Mouse (Mus musculus): ENCODE results near the gene Calml4. TPM values are rescaled to one million over a fixed set of nuclear protein-coding genes. Genes with fewer than 3 reads are reported as not detected.
"Not testable (repeated sequence)": the region's sequence is repeated elsewhere in the genome, so short reads cannot be mapped to it uniquely, and the experiment has no call there.

Gene Calml4
- polyA plus RNA-seq, 1 experiment from 2014 or later = 0.88 TPM

GRCm38 (mm10) chr9:62817099-62817571 lies 40.7 kb upstream of the Calml4 start:
- Histone ChIP-seq H3K4me3 (ENCODE audit: low read depth, low read length) (no peak overlapping the region), H3K9me3 (replicated peaks; ENCODE audit: control insufficient read depth, low read length) (no peaks in the 10 kb centered on the region), H3K9ac (replicated peaks; ENCODE audit: low read length) (no peak overlapping the region), H3K27ac (replicated peaks; ENCODE audit: low read depth, low read length) (no peak overlapping the region), H3K4me1 (ENCODE audit: control insufficient read depth, insufficient read depth, low read length) (no peaks in the 10 kb centered on the region), H3K27me3 (ENCODE audit: control insufficient read depth, insufficient read depth, low read length) (no peaks in the 10 kb centered on the region), H3K4me2 (ENCODE audit: low read depth, low read length) (no peak overlapping the region), H3K36me3 (replicated peaks; ENCODE audit: control insufficient read depth, insufficient read depth, low read depth, low read length) (no peaks in the 10 kb centered on the region)
- no peak for DNase-seq (ENCODE audit: low spot score)
- 62% methylated on average over 12 of the region's 12 CpGs for WGBS
- no peak for ATAC-seq (replicated peaks; ENCODE audit: insufficient number of reproducible peaks, low FRiP score, low TSS enrichment, low read depth)

DNA sequence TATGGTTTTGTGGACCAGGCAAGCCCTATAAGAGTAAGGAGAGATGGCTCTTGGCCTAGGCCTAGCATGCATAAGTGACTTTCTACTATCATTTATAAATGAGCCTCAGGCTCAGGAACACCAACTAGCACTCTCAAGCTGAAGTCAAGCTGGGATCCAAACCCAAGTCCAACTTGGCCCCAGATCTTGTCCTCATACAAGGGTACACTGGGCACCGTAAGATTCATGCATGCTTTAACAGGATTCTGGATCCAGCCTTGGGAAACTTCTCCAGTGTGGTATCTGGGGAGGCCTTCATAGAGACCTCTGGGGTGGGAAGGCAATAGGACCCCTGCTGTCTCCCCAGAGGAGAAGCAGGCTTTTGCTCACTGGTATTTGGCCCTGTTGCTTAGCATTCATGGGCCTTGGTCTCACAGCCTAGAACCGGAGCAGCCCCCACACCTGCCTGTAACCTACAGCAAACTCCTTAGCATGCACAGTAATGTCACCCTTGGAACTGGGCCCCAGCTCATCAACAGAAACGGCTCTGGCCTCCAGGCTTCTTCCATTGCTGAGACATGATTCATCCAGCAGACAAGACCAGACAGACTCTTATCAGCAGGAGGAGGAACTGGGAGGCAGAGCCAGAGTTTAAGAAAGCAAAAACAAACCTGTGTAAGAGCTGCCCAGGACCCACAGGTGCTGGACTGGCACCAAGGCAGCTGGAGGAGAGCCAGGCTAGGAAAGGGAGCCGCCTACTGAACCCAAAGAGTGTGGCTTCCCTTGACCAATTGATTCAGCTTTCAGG lies 39.9 kb upstream of the Calml4 start:
- H3K36me3 ChIP-seq (replicated peaks; ENCODE audit: control insufficient read depth, insufficient read depth, low read depth, low read length) = no peaks in the 10 kb centered on the region
- no peak overlapping the region for H3K4me3 ChIP-seq (ENCODE audit: low read depth, low read length)
- ATAC-seq (replicated peaks; ENCODE audit: insufficient number of reproducible peaks, low FRiP score, low TSS enrichment, low read depth) (no peak), DNase-seq (ENCODE audit: low spot score) (no peak)
- no peak overlapping the region for H3K4me2 ChIP-seq (ENCODE audit: low read depth, low read length)
- no peak overlapping the region for H3K27ac ChIP-seq (replicated peaks; ENCODE audit: low read depth, low read length)
- WGBS = 77% methylated on average over 4 of the region's 4 CpGs
- H3K4me1 ChIP-seq (ENCODE audit: control insufficient read depth, insufficient read depth, low read length) = no peaks in the 10 kb centered on the region
- no peaks in the 10 kb centered on the region for H3K27me3 ChIP-seq (ENCODE audit: control insufficient read depth, insufficient read depth, low read length)
- no peak overlapping the region for H3K9ac ChIP-seq (replicated peaks; ENCODE audit: low read length)
- H3K9me3 ChIP-seq (replicated peaks; ENCODE audit: control insufficient read depth, low read length) = no peaks in the 10 kb centered on the region

GRCm38 (mm10) chr9:62819494-62819893 lies 38.4 kb upstream of the Calml4 start:
- H3K36me3 ChIP-seq (replicated peaks; ENCODE audit: control insufficient read depth, insufficient read depth, low read depth, low read length) = no peaks in the 10 kb centered on the region
- WGBS = 83% methylated on average over 3 of the region's 3 CpGs

DNA sequence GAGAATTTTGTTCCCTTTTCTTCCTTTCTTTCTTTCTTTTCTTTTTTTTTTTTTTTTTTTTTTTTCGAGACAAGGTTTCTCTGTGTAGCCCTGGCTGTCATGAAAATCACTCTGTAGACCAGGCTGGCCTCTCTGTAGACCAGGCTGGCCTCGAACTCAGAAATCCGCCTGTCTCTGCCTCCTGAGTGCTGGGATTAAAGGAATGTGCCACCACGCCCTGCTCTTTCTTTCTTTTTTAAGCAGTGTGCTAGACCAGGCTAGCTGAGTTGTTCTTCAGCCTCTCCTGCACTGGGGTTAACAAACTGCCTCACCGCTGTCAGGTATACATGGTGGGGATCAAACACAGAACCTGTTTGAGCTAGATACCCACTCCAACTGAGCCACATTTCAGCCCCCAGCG lies 38.0 kb upstream of the Calml4 start:
- H3K4me1 ChIP-seq (ENCODE audit: control insufficient read depth, insufficient read depth, low read length); H3K27me3 ChIP-seq (ENCODE audit: control insufficient read depth, insufficient read depth, low read length); DNase-seq (ENCODE audit: low spot score); H3K9me3 ChIP-seq (replicated peaks; ENCODE audit: control insufficient read depth, low read length); ATAC-seq (replicated peaks; ENCODE audit: insufficient number of reproducible peaks, low FRiP score, low TSS enrichment, low read depth); H3K4me2 ChIP-seq (ENCODE audit: low read depth, low read length); H3K4me3 ChIP-seq (ENCODE audit: low read depth, low read length); H3K36me3 ChIP-seq (replicated peaks; ENCODE audit: control insufficient read depth, insufficient read depth, low read depth, low read length); H3K27ac ChIP-seq (replicated peaks; ENCODE audit: low read depth, low read length); H3K9ac ChIP-seq (replicated peaks; ENCODE audit: low read length): not testable (repeated sequence)
- WGBS = 90% methylated on average over 6 of the region's 6 CpGs

More at GRCm38 (mm10) chr9:62819494-62819893, 38.4 kb upstream of the Calml4 start:
- no peak overlapping the region for H3K27ac ChIP-seq (replicated peaks; ENCODE audit: low read depth, low read length)
- no peaks in the 10 kb centered on the region for H3K9me3 ChIP-seq (replicated peaks; ENCODE audit: control insufficient read depth, low read length)
- H3K4me3 ChIP-seq (ENCODE audit: low read depth, low read length) = no peak overlapping the region
- DNase-seq (ENCODE audit: low spot score) = no peak
- H3K4me2 ChIP-seq (ENCODE audit: low read depth, low read length) = no peak overlapping the region
- H3K9ac ChIP-seq (replicated peaks; ENCODE audit: low read length) = no peak overlapping the region
- no peak for ATAC-seq (replicated peaks; ENCODE audit: insufficient number of reproducible peaks, low FRiP score, low TSS enrichment, low read depth)
- no peaks in the 10 kb centered on the region for H3K27me3 ChIP-seq (ENCODE audit: control insufficient read depth, insufficient read depth, low read length)
- H3K4me1 ChIP-seq (ENCODE audit: control insufficient read depth, insufficient read depth, low read length) = no peaks in the 10 kb centered on the region

DNA sequence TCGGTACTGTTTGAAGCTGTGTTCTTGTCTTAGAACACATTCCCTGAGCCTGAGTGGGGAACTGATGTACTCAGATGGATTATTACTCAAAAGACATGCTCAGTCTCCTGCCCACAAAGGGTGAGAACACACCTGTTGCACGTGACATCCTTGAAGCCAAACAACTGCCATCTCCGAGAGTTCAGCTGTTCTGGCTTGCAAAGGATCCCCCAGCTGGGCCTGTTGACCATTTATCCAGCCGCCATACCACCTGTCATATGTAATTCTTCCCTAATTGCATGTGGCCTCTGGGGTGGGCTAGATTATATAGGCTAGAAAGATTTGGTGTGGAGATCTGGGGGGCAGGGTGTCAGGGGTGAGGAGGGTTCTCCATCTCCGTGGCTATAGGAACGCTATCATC lies 37.1 kb upstream of the Calml4 start:
- no peak overlapping the region for H3K9ac ChIP-seq (replicated peaks; ENCODE audit: low read length)
- H3K27ac ChIP-seq (replicated peaks; ENCODE audit: low read depth, low read length) = no peak overlapping the region
- ATAC-seq (replicated peaks; ENCODE audit: insufficient number of reproducible peaks, low FRiP score, low TSS enrichment, low read depth) = no peak
- no peaks in the 10 kb centered on the region for H3K9me3 ChIP-seq (replicated peaks; ENCODE audit: control insufficient read depth, low read length)
- 81% methylated on average over 6 of the region's 6 CpGs for WGBS
- H3K4me3 ChIP-seq (ENCODE audit: low read depth, low read length) = no peak overlapping the region
- 0 out of 2 replicates have a peak, but pooled peaks cover under 1% of the 10 kb centered on the region for H3K4me1 ChIP-seq (ENCODE audit: control insufficient read depth, insufficient read depth, low read length)
- no peak for DNase-seq (ENCODE audit: low spot score)
- H3K4me2 ChIP-seq (ENCODE audit: low read depth, low read length) = no peak overlapping the region
- H3K36me3 ChIP-seq (replicated peaks; ENCODE audit: control insufficient read depth, insufficient read depth, low read depth, low read length) = no peaks in the 10 kb centered on the region
- no peaks in the 10 kb centered on the region for H3K27me3 ChIP-seq (ENCODE audit: control insufficient read depth, insufficient read depth, low read length)

DNA sequence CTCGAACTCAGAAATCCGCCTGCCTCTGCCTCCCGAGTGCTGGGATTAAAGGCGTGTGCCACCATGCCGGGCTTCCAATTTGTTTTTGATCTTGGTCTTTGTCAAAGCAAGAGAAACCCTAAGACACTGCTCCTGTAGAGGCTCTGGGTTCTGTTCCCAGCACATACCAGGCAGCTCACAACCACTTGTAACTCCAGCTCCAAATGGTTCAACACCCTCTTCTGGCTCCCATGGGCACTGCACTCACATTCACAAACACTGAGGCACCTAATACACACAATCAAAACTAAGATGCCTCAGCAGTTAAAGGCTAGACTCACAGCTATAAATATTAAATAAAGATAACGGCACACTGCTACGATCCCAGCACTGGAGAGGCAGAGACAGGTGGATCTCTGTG lies 36.1 kb upstream of the Calml4 start:
- no peak overlapping the region for H3K4me3 ChIP-seq (ENCODE audit: low read depth, low read length)
- no peaks in the 10 kb centered on the region for H3K36me3 ChIP-seq (replicated peaks; ENCODE audit: control insufficient read depth, insufficient read depth, low read depth, low read length)
- 96% methylated on average over 7 of the region's 7 CpGs for WGBS
- no peak overlapping the region for H3K9ac ChIP-seq (replicated peaks; ENCODE audit: low read length)
- no peaks in the 10 kb centered on the region for H3K9me3 ChIP-seq (replicated peaks; ENCODE audit: control insufficient read depth, low read length)
- DNase-seq (ENCODE audit: low spot score) = no peak
- no peak for ATAC-seq (replicated peaks; ENCODE audit: insufficient number of reproducible peaks, low FRiP score, low TSS enrichment, low read depth)
- H3K4me2 ChIP-seq (ENCODE audit: low read depth, low read length) = no peak overlapping the region
- 0 out of 2 replicates have a peak, but pooled peaks cover 2% of the 10 kb centered on the region for H3K4me1 ChIP-seq (ENCODE audit: control insufficient read depth, insufficient read depth, low read length)
- H3K27ac ChIP-seq (replicated peaks; ENCODE audit: low read depth, low read length) = no peak overlapping the region
- no peaks in the 10 kb centered on the region for H3K27me3 ChIP-seq (ENCODE audit: control insufficient read depth, insufficient read depth, low read length)

- Histone ChIP-seq H3K27ac (replicated peaks; ENCODE audit: low read depth, low read length) (0 out of 2 replicates have a peak overlapping the region, but pooled peaks have one; percentile 38), H3K27me3 (ENCODE audit: control insufficient read depth, insufficient read depth, low read length) (no peaks in the 10 kb centered on the region), H3K4me2 (ENCODE audit: low read depth, low read length) (no peak overlapping the region), H3K4me3 (ENCODE audit: low read depth, low read length) (no peak overlapping the region), H3K9me3 (replicated peaks; ENCODE audit: control insufficient read depth, low read length) (no peaks in the 10 kb centered on the region), H3K4me1 (ENCODE audit: control insufficient read depth, insufficient read depth, low read length) (0 out of 2 replicates have a peak, but pooled peaks cover 2% of the 10 kb centered on the region), H3K36me3 (replicated peaks; ENCODE audit: control insufficient read depth, insufficient read depth, low read depth, low read length) (no peaks in the 10 kb centered on the region), H3K9ac (replicated peaks; ENCODE audit: low read length) (no peak overlapping the region)
- ATAC-seq (replicated peaks; ENCODE audit: insufficient number of reproducible peaks, low FRiP score, low TSS enrichment, low read depth) (peak; percentile 50; the same call in 1 of the 2 replicates), DNase-seq (ENCODE audit: low spot score) (peak; percentile 50)
- 3% methylated on average over 9 of the region's 9 CpGs for WGBS
These were observed 32.0 kb upstream of the Calml4 start for GRCm38 (mm10) chr9:62825791-62826393.

DNA sequence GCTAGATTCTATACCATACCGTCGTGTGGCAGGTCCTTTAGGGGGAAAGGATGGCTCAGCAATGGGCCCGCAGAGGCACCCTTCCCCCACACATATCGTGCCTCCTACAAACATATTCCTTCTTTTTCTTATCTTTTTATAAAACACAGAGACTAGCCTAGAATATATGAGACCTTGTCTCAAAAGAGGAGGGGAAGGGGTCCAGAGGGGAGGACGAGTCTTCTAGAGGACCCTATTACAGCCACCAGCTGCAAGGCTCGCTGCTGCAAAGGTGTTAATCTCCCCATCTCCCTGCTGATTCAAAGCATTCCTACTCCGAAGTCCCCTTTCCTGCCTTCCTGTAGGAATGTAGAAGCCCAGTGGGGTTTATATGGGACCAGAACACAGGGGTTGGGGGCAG lies 31.4 kb upstream of the Calml4 start:
- WGBS = 5% methylated on average over 7 of the region's 7 CpGs
- H3K9ac ChIP-seq (replicated peaks; ENCODE audit: low read length) = no peak overlapping the region
- no peaks in the 10 kb centered on the region for H3K9me3 ChIP-seq (replicated peaks; ENCODE audit: control insufficient read depth, low read length)
- ATAC-seq (replicated peaks; ENCODE audit: insufficient number of reproducible peaks, low FRiP score, low TSS enrichment, low read depth) = no peak
- 0 out of 2 replicates have a peak overlapping the region, but pooled peaks have one; percentile 38 for H3K27ac ChIP-seq (replicated peaks; ENCODE audit: low read depth, low read length)
- no peak overlapping the region for H3K4me2 ChIP-seq (ENCODE audit: low read depth, low read length)
- H3K4me3 ChIP-seq (ENCODE audit: low read depth, low read length) = no peak overlapping the region
- no peaks in the 10 kb centered on the region for H3K27me3 ChIP-seq (ENCODE audit: control insufficient read depth, insufficient read depth, low read length)
- H3K36me3 ChIP-seq (replicated peaks; ENCODE audit: control insufficient read depth, insufficient read depth, low read depth, low read length) = no peaks in the 10 kb centered on the region
- DNase-seq (ENCODE audit: low spot score) = no peak
- 0 out of 2 replicates have a peak, but pooled peaks cover 2% of the 10 kb centered on the region for H3K4me1 ChIP-seq (ENCODE audit: control insufficient read depth, insufficient read depth, low read length)
